Mouse (Mus musculus) cerebellum, adult 2 months (tissue): ENCODE data around the gene Krt25.

Experiments
- CTCF ChIP-seq: fragments of 200-500 bp; IDR thresholded peaks from 2 replicates; pipeline ENCODE4 v1.5.1; 2011; ENCODE audit warnings: low read depth, mild to moderate bottlenecking, control low read depth, low read length, moderate library complexity, borderline replicate concordance; ENCODE audit not compliant: insufficient read depth
- POLR2A ChIP-seq: fragments of 200-500 bp; IDR thresholded peaks from 2 replicates; pipeline ENCODE4 v1.6.1; 2011; ENCODE audit warnings: low read length, control low read depth, borderline replicate concordance; ENCODE audit not compliant: insufficient read depth

GRCm38 (mm10) chr11:99307579-99307978, 15.2 kb downstream of the Krt25 start:
- no peak for TF ChIP-seq POLR2A
- TF ChIP-seq CTCF = peak; percentile 85
